Mouse (Mus musculus): Measurements from ENCODE around the gene Rbfox3. TPM values are rescaled to one million over a fixed set of nuclear protein-coding genes. Genes with fewer than 3 reads are reported as not detected.

Gene Rbfox3
- polyA plus RNA-seq, 1 experiment from 2014 or later, result 32.0 TPM

DNA sequence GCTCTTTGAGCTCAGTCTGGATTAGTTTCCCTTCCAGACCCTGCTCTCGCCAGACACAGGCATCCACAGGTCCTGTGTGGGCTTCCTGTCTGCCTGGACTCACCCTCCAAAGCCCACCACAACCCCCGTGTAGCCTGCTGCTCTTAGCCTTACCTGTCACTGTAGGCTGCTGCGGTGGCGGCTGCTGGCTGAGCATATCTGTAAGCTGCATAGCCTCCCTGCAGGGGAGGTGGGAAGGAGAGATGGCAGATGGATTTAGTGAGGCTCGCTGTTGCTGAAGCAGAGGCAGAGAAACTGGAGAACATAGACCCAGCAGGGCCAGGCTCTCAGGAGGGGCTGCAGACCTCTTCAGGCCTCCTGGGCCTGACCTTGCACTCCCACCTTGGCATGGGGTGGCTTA, 416.3 kb downstream of the Rbfox3 start:
- Histone ChIP-seq H3K27ac (no peak overlapping the region), H3K36me3 (ENCODE audit: poor library complexity, severe bottlenecking) (no peaks in the 10 kb centered on the region), H3K4me3 (no peak overlapping the region), H3K9ac (no peak overlapping the region), H3K9me3 (replicated peaks) (no peaks in the 10 kb centered on the region), H3K4me1 (peaks cover 19% of the 10 kb centered on the region), H3K27me3 (peaks cover 5% of the 10 kb centered on the region; the same call in 1 of the 2 replicates), H3K4me2 (no peak overlapping the region)
- no peak for ATAC-seq
- WGBS, result 47% methylated on average over 5 of the region's 5 CpGs

DNA sequence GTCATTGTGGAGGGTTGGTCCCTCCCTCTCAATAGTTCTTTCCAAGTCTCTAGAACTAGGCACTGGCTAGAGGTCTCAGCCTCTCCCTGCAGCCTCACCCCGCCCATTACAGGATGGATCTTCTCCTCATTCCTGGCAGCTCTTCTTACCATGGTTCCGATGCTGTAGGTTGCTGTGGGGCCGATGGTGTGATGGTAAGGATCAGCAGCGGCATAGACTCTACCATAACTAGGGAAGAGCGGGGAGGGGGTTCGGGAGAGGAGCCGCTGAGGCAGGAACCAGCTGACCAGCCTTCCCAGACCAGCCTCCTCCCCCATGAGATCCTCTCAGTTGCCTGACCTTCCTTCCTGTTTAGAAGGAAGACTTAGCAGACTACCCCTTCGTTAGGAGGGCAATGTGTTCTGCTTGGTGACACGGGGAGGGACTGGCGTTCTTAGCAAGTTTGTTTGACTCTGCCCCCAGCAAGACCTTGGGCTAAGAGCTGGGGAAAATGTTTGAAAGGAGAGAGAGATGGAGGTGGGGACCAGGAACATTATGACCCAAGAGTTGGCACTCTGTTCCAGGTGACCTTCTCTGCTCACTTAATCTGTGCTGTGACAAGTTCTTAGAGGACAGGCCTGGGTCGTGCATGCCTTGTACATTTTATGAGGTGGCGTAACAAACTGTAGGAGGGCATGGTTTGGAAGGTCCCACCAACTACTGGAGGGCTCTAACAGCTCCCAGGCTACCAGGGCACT, 417.2 kb downstream of the Rbfox3 start:
- no peak for ATAC-seq
- Histone ChIP-seq H3K36me3 (ENCODE audit: poor library complexity, severe bottlenecking) (no peaks in the 10 kb centered on the region), H3K4me3 (no peak overlapping the region), H3K4me2 (no peak overlapping the region), H3K4me1 (peaks cover 19% of the 10 kb centered on the region), H3K9ac (no peak overlapping the region), H3K27ac (no peak overlapping the region), H3K9me3 (replicated peaks) (no peaks in the 10 kb centered on the region), H3K27me3 (peaks cover 2% of the 10 kb centered on the region; the same call in 1 of the 2 replicates)
- WGBS, result 82% methylated on average over 12 of the region's 12 CpGs

DNA sequence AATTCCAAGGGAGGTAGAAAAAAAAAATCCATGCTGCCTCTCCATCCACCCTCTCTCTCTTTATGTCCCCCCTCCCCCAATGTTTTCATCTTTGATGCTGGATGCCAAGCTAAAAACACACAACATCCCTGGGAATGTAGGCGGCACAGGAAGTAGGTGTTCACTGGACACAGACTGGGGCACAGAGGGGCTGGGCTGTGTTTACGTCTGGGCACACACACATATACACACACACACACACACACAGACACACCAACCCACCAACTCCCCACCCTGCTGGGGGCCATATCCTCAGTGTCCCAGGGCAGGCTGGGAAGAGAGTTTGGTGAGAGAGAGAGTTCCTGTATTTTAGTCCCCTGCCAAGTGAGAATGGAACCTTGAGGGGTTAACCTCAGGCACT, 417.9 kb downstream of the Rbfox3 start:
- Histone ChIP-seq H3K27ac (no peak overlapping the region), H3K9ac (no peak overlapping the region)
- WGBS, result 83% methylated on average over 2 of the region's 2 CpGs

DNA sequence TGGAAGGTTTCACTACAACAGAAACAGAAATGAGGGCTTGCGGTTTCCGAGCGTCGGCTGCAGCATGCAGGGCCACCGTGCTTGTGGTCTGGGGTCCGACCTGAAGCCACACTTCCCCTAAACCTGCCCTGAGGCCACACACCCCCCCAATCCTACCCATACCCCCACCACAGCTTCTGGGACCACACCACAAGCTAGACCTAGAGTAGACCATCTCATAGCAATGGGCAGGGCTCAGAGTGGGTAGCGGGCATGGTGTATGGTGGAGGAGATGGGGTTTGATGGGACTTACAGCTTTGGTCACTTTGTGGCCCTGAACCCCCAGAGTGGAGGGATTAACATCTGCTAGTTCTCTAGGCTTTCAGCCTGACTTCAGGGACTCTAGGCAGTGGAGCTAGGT, 420.2 kb downstream of the Rbfox3 start:
- Histone ChIP-seq H3K9me3 (replicated peaks) (no peaks in the 10 kb centered on the region), H3K36me3 (ENCODE audit: poor library complexity, severe bottlenecking) (peaks cover 5% of the 10 kb centered on the region; the same call in 1 of the 2 replicates), H3K4me1 (peaks cover 14% of the 10 kb centered on the region), H3K9ac (no peak overlapping the region), H3K4me2 (no peak overlapping the region), H3K27ac (no peak overlapping the region), H3K27me3 (no peaks in the 10 kb centered on the region; the same call in 1 of the 2 replicates), H3K4me3 (no peak overlapping the region)
- 86% methylated on average over 7 of the region's 7 CpGs for WGBS
- ATAC-seq, result no peak

More for the DNA sequence above, 417.9 kb downstream of the Rbfox3 start:
- no peak for ATAC-seq
- H3K36me3 ChIP-seq (ENCODE audit: poor library complexity, severe bottlenecking), result no peaks in the 10 kb centered on the region
- H3K4me3 ChIP-seq, result no peak overlapping the region
- H3K9me3 ChIP-seq (replicated peaks), result no peaks in the 10 kb centered on the region
- H3K4me1 ChIP-seq, result peaks cover 21% of the 10 kb centered on the region
- no peaks in the 10 kb centered on the region; the same call in 1 of the 2 replicates for H3K27me3 ChIP-seq
- H3K4me2 ChIP-seq, result no peak overlapping the region

DNA sequence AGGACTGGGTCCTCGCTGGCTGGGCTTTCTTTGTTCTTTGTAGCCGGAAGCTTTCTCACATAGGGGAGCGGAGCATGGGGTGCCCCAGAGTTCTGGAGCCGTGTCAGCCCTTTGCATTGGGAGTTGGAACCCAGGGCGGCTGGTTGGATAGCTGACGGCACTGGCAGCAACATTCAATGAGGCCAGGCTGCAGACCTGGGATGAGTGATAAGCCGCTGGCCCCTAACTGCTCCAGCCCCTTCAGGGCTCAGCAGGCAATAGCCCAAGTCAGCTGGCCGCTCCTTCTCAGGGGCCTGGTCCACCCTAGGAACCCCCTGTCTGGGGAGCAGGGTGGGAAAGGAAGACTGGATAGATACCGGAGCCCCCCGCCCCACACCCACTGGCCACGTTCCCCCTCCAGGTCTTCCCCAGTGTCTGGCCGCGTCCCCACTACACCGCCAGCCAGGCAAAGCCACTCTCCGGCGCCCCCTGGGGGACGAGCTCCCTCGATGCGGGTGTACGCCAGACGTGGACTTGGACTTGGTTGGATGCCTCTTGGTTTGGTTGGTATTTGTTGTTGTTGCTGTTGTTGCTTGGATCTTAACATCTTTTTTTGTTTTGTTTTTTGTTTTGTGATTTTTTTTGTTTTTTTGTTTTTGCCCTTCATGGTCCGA, 420.7 kb downstream of the Rbfox3 start:
- peaks cover 6% of the 10 kb centered on the region; the same call in 1 of the 2 replicates for H3K36me3 ChIP-seq (ENCODE audit: poor library complexity, severe bottlenecking)
- H3K27me3 ChIP-seq, result no peaks in the 10 kb centered on the region
- peak; percentile 56; the same call in 1 of the 2 replicates for ATAC-seq
- H3K9ac ChIP-seq, result peak overlapping the region; percentile 28; the same call in 1 of the 2 replicates
- H3K4me2 ChIP-seq, result peak overlapping the region; percentile 37
- no peaks in the 10 kb centered on the region for H3K9me3 ChIP-seq (replicated peaks)
- H3K4me1 ChIP-seq, result peaks cover 11% of the 10 kb centered on the region
- H3K27ac ChIP-seq, result no peak overlapping the region
- WGBS, result 14% methylated on average over 22 of the region's 22 CpGs
- no peak overlapping the region for H3K4me3 ChIP-seq

DNA sequence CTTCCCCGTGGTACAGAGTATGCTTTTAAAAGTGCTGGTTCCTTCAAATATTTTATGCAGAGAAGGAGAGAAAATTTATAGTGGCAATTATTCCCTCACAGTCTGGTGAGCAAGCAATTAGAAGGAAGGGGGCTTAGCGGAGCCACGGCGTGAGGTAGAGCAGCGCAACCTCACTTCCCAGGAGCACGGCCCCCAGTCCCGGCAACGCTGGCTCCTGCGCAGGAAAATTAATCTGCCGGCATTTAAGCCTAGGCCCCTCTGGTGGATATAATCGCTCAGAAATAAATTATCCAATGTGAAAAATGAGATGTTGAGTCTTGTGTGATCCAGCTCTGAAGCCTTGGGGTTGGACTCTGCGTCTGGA, 422.5 kb downstream of the Rbfox3 start:
- Histone ChIP-seq H3K27ac (peak overlapping the region; percentile 25; the same call in 1 of the 2 replicates), H3K4me3 (no peak overlapping the region), H3K9ac (no peak overlapping the region), H3K36me3 (ENCODE audit: poor library complexity, severe bottlenecking) (peaks cover 22% of the 10 kb centered on the region), H3K4me1 (peaks cover 11% of the 10 kb centered on the region), H3K9me3 (replicated peaks) (no peaks in the 10 kb centered on the region), H3K27me3 (no peaks in the 10 kb centered on the region), H3K4me2 (no peak overlapping the region)
- ATAC-seq, result no peak
- WGBS, result 63% methylated on average over 12 of the region's 12 CpGs

DNA sequence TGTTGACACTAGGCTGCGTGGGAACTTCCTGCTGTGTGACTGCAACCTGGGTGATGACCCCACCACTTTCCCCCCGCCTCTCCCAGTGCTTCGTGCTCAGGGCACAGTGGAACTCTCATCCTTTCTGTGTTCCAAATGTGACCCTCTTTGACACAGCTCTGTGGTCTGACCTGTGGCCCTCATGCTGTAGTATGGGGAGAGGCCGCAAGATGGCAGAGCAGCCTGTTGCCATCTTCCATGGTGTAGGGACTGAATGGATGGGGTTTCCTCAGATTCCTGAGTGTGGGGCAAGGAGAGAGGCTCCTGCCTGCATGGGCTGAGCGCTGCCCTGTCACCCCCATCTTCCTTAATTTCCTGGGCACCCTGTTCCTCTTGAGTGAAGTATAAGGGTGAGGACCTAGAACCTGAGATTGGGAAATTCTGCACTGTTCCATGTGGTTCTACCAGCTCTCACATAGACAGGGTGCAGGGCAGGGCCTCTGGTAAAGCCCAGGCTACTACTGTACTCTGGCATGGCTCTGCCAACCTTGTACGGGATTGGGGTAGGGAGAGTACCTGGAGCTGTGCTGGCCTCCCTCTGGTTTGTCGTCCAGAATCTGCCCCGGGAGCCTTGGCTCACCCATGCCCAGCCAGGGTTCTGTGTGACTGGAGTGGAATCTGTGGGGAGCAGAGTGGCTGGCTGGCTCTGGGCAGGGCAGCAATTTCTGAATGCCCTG, 423.0 kb downstream of the Rbfox3 start:
- H3K9ac ChIP-seq, result no peak overlapping the region
- H3K27ac ChIP-seq, result peak overlapping the region; percentile 25; the same call in 1 of the 2 replicates
- H3K27me3 ChIP-seq, result no peaks in the 10 kb centered on the region
- no peaks in the 10 kb centered on the region for H3K9me3 ChIP-seq (replicated peaks)
- H3K4me1 ChIP-seq, result peaks cover 11% of the 10 kb centered on the region
- 65% methylated on average over 8 of the region's 8 CpGs for WGBS
- H3K36me3 ChIP-seq (ENCODE audit: poor library complexity, severe bottlenecking), result peaks cover 24% of the 10 kb centered on the region
- H3K4me2 ChIP-seq, result no peak overlapping the region
- no peak for ATAC-seq
- no peak overlapping the region for H3K4me3 ChIP-seq

DNA sequence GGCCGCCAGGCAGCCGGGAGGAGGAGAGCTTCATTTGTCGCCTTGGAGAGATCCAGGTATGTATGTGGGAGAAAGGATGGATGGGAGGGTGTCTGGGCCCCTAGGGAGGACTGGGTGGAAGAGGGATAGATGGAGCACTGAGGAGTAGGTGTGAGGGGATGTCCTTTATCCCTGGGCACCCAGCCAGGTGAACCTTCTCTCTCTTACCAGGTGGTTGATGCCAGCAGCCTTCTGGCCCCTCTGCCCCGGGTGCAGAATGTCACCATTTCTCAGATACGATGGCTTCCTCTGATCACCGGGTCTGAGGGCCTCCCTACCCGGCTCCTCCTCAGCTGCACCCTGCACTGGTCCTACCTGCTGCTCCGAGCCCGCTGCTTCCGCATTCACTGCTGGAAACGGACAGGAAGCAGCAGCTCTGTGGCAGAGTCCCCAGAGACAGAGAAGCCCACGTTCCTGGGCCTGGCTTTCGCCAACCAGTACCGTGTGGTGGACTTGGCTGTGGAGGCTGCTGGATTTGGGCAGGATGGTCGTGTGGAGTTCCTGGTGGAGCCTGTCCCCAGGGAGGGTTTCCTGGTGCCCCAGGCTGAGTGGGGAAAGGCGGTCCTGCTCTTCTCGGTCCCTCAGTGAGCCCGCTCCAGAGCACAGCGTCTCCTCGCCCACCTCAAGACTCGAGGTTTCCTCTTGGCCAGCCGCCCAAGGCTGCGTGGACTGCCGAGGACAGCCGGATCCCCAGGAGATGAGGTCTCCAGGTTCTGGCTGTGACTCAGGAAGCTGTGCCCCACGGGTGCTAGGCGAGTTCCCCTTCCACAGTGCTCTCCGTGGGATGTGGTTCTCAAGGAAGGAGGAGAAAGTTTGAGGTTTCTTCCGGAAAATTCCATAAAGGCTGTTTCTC, 424.3 kb downstream of the Rbfox3 start:
- Histone ChIP-seq H3K27me3 (no peaks in the 10 kb centered on the region), H3K27ac (no peak overlapping the region), H3K9ac (no peak overlapping the region), H3K4me2 (no peak overlapping the region), H3K4me1 (peaks cover 11% of the 10 kb centered on the region; the same call in 1 of the 2 replicates), H3K4me3 (no peak overlapping the region), H3K9me3 (replicated peaks) (no peaks in the 10 kb centered on the region), H3K36me3 (ENCODE audit: poor library complexity, severe bottlenecking) (peaks cover 24% of the 10 kb centered on the region)
- ATAC-seq, result no peak
- 87% methylated on average over 29 of the region's 29 CpGs for WGBS

DNA sequence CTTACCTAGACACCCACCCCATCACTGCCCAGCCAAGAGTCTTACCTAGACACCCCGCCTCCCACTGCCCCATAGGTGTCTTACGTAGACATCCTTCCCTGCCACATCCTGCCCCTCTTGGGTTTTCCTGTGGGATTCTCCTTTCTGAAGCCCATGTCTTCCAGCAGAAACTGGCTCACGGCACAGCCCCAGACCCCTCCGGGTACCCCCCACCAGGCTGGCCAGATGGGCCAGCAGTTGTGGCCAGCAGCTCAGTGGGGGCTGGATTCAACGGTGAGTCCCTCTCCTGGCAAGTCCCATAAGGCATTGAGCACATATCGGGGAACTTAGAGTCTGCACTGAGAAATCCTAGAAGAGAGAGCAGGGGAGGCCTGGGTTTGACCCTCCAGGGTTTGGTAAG, 425.1 kb downstream of the Rbfox3 start:
- H3K4me1 ChIP-seq, result peaks cover 11% of the 10 kb centered on the region; the same call in 1 of the 2 replicates
- H3K4me3 ChIP-seq, result no peak overlapping the region
- 88% methylated on average over 6 of the region's 6 CpGs for WGBS
- H3K4me2 ChIP-seq, result no peak overlapping the region
- peaks cover 24% of the 10 kb centered on the region for H3K36me3 ChIP-seq (ENCODE audit: poor library complexity, severe bottlenecking)
- H3K9me3 ChIP-seq (replicated peaks), result no peaks in the 10 kb centered on the region
- H3K27me3 ChIP-seq, result no peaks in the 10 kb centered on the region
- no peak for ATAC-seq
- no peak overlapping the region for H3K27ac ChIP-seq
- no peak overlapping the region for H3K9ac ChIP-seq

DNA sequence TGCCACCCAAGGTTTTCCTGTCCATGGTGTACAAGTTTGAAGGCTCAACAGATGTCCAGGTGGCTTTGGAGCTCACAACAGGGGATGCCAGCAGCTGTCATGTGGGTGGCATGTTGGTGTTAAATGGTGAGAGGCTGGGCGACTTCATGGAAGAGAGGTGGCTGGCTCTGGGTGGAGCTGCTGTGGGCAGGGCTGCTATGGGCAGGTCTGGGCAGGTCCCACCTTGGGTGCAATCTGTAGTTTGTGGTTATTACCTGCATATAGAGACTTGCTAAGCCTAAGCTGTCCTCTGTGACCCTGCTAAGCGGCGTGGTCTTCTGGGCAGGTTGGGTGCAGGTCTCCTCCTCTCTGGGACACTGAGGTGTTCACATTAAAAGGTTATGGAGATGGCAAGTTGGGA, 425.6 kb downstream of the Rbfox3 start:
- Histone ChIP-seq H3K27ac (no peak overlapping the region), H3K9ac (no peak overlapping the region), H3K36me3 (ENCODE audit: poor library complexity, severe bottlenecking) (peaks cover 24% of the 10 kb centered on the region), H3K4me2 (no peak overlapping the region), H3K9me3 (replicated peaks) (no peaks in the 10 kb centered on the region), H3K27me3 (no peaks in the 10 kb centered on the region), H3K4me3 (no peak overlapping the region), H3K4me1 (peaks cover 10% of the 10 kb centered on the region; the same call in 1 of the 2 replicates)
- ATAC-seq, result no peak
- 90% methylated on average over 3 of the region's 3 CpGs for WGBS

DNA sequence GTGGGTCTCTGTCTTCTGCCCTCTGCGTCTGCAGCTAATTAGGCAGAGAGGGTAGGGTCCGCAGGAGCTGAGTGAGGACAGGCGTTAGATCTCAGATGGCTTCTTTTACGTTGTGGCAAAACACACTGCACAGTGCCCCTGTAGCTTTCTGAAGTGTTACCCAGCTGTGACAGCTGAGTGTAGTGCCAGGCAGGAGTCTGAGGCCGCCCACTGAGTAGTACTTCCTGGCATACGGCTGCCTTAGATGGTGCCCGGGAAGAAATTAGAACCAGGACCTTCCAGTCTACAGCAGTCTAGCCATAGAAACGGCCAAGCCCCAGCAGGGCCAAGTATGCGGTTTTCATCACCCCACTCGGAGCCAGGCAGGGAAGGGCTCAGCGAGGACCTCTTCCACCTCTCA, 426.1 kb downstream of the Rbfox3 start:
- Histone ChIP-seq H3K9ac (no peak overlapping the region), H3K36me3 (ENCODE audit: poor library complexity, severe bottlenecking) (peaks cover 24% of the 10 kb centered on the region), H3K27ac (no peak overlapping the region), H3K4me3 (no peak overlapping the region), H3K27me3 (no peaks in the 10 kb centered on the region), H3K4me1 (peaks cover 6% of the 10 kb centered on the region; the same call in 1 of the 2 replicates), H3K4me2 (no peak overlapping the region), H3K9me3 (replicated peaks) (no peaks in the 10 kb centered on the region)
- ATAC-seq, result 0 out of 2 replicates have a peak, but pooled peaks have one; percentile 25
- WGBS, result 79% methylated on average over 11 of the region's 11 CpGs
